Mouse (Mus musculus) ES-CJ7 (cell line): ENCODE measurements around the gene Slc5a6.

Experiments
- DNase-seq: peaks from one replicate; pipeline ENCODE4 v3.0.0; 2011; ENCODE audit warnings: low read depth, low spot score

Gene Slc5a6

GRCm38 (mm10) chr5:31001560-31001959 is 47.2 kb downstream of the Slc5a6 start:
- peak; percentile 53 for DNase-seq

DNA sequence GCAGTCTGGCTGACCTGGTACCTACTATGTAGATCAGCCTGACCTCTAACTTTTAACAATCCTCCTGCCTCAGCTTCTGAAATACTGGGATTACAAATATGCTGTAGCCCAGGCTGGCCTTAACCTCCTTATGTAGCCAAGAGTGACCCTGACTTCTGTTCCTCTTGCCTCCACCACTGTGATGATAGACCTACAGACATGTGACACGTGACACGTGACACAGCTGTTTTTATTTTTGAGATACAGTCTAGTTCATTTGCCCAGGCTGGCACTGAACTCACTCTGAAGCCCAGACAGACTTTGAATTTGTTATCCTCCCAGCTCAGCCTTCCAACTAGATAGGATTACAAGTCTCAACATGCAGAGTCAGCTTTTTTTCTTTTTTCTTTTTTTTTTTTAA is 47.7 kb downstream of the Slc5a6 start:
- DNase-seq: no peak

DNA sequence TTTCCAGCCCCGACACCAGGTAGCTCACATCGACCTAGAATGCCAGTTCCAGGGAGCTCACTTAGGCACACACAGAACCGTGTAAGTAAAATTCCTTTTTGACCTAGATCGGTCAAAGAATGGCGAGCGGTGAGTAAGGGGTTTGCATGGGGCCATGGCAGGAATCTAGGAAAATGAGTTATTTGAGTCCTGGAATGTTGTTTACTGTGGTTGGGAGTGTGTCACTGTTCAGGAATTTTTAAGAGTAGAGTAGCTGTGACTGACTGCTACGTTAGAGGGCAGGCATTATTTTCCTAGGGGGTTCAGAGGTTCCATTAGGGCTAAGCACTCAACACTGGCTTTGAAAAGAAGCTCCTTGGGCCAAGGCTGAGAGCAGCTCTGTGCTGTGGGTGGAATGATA is 48.6 kb downstream of the Slc5a6 start:
- no peak for DNase-seq

- no peak for DNase-seq
These were observed 49.4 kb downstream of the Slc5a6 start for GRCm38 (mm10) chr5:30999324-30999723.

GRCm38 (mm10) chr5:30998306-30998705 is 50.4 kb downstream of the Slc5a6 start:
- peak; percentile 69 for DNase-seq

- DNase-seq: no peak
These were observed 53.7 kb downstream of the Slc5a6 start for GRCm38 (mm10) chr5:30994910-30995635.

- no peak for DNase-seq
These were observed 54.6 kb downstream of the Slc5a6 start for GRCm38 (mm10) chr5:30994074-30994473.

GRCm38 (mm10) chr5:30992980-30993676 is 55.6 kb downstream of the Slc5a6 start:
- DNase-seq: no peak
